Mouse (Mus musculus) adrenal gland, postnatal 36 days (tissue): ENCODE results near the gene Tmod1. TPM values are rescaled to one million over a fixed set of nuclear protein-coding genes. Genes with fewer than 3 reads are reported as not detected.

ENCODE experiments used
- DNase-seq, 2 experiments: peaks; one replicate each; pipeline ENCODE4 v3.0.0; 2021; ENCODE audit warnings: mixed read lengths in 1 of 2
- total RNA-seq, 2 experiments: library from RNA; stranded (reverse); gene quantifications; 2 replicates each; pipeline ENCODE4 v1.2.3; 2021

The Tmod1 gene
- total RNA-seq, 2 experiments from 2014 or later = 2.0 to 6.6 TPM

- no peak for DNase-seq
These were observed 93.1 kb downstream of the Tmod1 start for GRCm38 (mm10) chr4:46131791-46132190.

- DNase-seq = no peak
These were observed 99.0 kb downstream of the Tmod1 start for GRCm38 (mm10) chr4:46137629-46138286.

- peak; percentile 94 to 95 for DNase-seq
These were observed 99.8 kb downstream of the Tmod1 start, which contains the start of the genes Ncbp1 and Tstd2 for GRCm38 (mm10) chr4:46138287-46139222. Gene Ncbp1 (plus strand): TSS chr4:46138613. Gene Tstd2 (minus strand): TSS chr4:46138694.

DNA sequence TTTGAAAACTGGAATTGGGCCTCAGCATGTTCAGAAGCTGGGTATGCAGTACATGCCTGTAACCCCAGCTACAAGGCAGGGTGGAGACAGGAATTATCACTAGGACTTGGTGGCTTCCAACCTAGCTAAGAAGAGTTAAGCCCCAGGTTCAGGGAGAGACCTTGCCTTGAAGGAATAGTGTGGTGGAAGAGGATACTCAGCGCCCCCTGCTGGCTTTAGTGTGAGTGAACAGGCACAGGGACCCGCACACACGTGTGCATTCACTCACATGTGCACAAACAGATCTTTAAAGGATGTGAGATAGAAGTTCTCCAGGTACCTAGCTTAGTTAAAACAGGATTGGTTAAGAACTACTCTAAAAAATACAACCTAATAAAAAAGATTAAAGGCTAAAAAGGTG lies 105.6 kb downstream of the Tmod1 start:
- DNase-seq = no peak

DNA sequence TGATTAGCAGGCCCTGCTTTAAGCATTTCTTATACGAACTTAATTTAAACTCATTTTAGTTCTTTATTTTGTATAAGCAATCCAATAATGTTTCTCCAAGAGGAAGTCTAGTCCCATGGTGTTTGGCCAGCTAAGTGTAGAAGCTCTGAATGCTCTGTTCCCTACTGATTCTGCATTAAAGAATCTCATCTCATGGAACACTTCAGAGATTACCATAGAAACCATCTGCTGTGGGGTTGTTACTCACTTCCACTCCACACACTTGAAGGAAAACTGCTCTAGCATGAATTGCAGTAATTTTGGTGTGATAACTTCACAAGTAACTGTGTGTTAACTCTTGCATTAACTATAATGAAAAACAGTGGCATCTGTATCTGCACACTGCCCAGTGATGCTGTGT lies 108.1 kb downstream of the Tmod1 start:
- no peak for DNase-seq

- DNase-seq = no peak
These were observed 113.3 kb downstream of the Tmod1 start for GRCm38 (mm10) chr4:46151903-46152544.

GRCm38 (mm10) chr4:46164027-46164426 lies 125.3 kb downstream of the Tmod1 start:
- no peak for DNase-seq

Other genes with a start within 250 kb of the Tmod1 start
- 10 to 100 TPM; 20.2 to 34.4 TPM for gene Aldh1b1, start 239.9 kb upstream of the Tmod1 start, total RNA-seq
- gene Igfbpl1, start 212.0 kb upstream of the Tmod1 start, total RNA-seq = not detected
- gene Stra6l, start 190.3 kb upstream of the Tmod1 start, total RNA-seq = under 1 TPM; 0.13 to 0.43 TPM
- gene Ccdc180, start 148.6 kb upstream of the Tmod1 start, total RNA-seq = under 1 TPM; 0.13 to 0.23 TPM
- 10 to 100 TPM; 28.5 to 32.3 TPM for gene Tdrd7, start 73.6 kb upstream of the Tmod1 start, total RNA-seq
- gene Ncbp1, start 99.7 kb downstream of the Tmod1 start, total RNA-seq = 10 to 100 TPM; 48.5 to 49.5 TPM
- 10 to 100 TPM; 29.4 to 29.5 TPM for gene Tstd2, start 99.8 kb downstream of the Tmod1 start, total RNA-seq
- gene Xpa, start 157.4 kb downstream of the Tmod1 start, total RNA-seq = 10 to 100 TPM; 14.1 to 18.3 TPM